Mouse (Mus musculus) MEL (cell line): ENCODE measurements around the gene H2-DMa.

Source experiments
- CTCF ChIP-seq, 3 experiments: IDR thresholded peaks in 2 of 3; conservative IDR thresholded peaks in 1 of 3; 2 replicates each; pipeline ENCODE4 v1.5.1; 2011 to 2012; ENCODE audit warnings: low read length in 3 of 3, low read depth in 2 of 3, mild to moderate bottlenecking in 2 of 3, improper control_type of control experiment in 1 of 3, inconsistent platforms in 1 of 3, mixed read lengths in 1 of 3, moderate library complexity in 1 of 3; ENCODE audit not compliant: control insufficient read depth in 1 of 3, insufficient read depth in 1 of 3, poor library complexity in 1 of 3, severe bottlenecking in 1 of 3
- EP300 ChIP-seq, 2 experiments: IDR thresholded peaks; 2 replicates each; pipeline ENCODE4 v1.6.1; 2011; ENCODE audit warnings: improper control_type of control experiment in 2 of 2, low read length in 2 of 2, low read depth in 1 of 2, mild to moderate bottlenecking in 1 of 2
- ETS1 ChIP-seq: IDR thresholded peaks from 2 replicates; pipeline ENCODE4 v1.6.1; 2012; ENCODE audit warnings: low read depth, mild to moderate bottlenecking, inconsistent platforms, low read length, improper control_type of control experiment, moderate library complexity
- GATA1 ChIP-seq: IDR thresholded peaks from 2 replicates; pipeline ENCODE4 v1.6.1; 2011; ENCODE audit warnings: low read depth, low read length, improper control_type of control experiment
- POLR2A ChIP-seq, 2 experiments: IDR thresholded peaks; 2 replicates each; pipeline ENCODE4 v1.6.1; 2011 to 2012; ENCODE audit warnings: low read length in 2 of 2, mild to moderate bottlenecking in 2 of 2, control low read depth in 1 of 2, improper control_type of control experiment in 1 of 2, low read depth in 1 of 2, moderate library complexity in 1 of 2; ENCODE audit not compliant: control insufficient read depth in 1 of 2, insufficient read depth in 1 of 2, poor library complexity in 1 of 2
- SIN3A ChIP-seq: IDR thresholded peaks from 2 replicates; pipeline ENCODE4 v1.6.1; 2012; ENCODE audit warnings: low read length, improper control_type of control experiment, inconsistent platforms
- TAL1 ChIP-seq: IDR thresholded peaks from 2 replicates; pipeline ENCODE4 v1.6.1; 2012; ENCODE audit warnings: mild to moderate bottlenecking, inconsistent platforms, low read length, moderate library complexity, mixed read lengths
- USF1 ChIP-seq: IDR thresholded peaks from 2 replicates; pipeline ENCODE4 v1.6.1; 2014; ENCODE audit warnings: low read depth, mild to moderate bottlenecking, inconsistent platforms, low read length, improper control_type of control experiment, moderate library complexity

DNA sequence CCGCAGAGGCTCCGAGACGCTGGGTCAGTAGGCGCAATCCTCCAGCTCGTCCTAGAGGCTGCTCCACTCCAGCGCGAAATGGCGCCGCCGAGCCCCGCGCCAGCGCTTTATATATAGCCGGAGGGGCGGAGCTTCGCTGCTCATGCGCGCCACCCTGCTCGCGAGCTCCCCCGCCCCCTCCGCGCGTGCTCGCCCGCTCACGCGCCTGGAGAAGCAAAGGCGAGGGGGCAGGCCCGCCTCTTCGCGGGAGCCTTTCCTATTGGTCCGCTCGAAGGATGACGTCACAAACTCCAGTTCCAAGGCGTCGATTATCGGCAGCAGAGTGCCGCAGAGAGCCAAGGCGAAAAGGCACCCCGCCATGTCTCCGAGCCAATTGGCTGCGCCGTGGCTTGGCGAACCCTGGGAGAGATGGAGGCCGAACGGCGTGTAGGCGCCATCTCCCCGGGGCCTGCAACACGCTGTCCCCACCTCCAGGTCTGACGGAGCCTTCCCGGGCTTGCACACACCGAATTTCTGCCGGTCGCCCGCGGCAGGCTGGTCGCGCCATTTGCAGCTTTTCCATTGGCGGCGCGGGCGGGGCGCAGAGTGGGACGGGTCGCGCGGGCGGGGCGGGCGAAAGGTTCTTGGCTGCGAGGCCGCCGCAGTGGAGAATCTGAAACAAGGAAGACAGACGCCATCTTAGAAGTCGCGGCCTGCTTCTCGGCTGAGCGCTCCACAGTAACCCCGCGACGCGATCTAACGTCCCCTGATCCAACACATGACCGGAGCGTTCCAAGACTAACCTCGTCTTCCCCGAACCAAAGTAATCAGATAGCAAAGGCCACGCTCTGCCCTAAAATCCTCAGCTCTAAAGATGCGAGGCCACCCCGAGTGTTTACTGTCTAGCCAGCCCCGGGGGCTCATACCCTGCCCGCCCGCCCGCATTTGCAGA is at the start of gene H2-DMa:
- TF ChIP-seq ETS1: peak; percentile 66
- no peak for TF ChIP-seq TAL1
- TF ChIP-seq USF1: peak; percentile 48; the same call in 1 of the 2 replicates
- peak; percentile 99 for TF ChIP-seq POLR2A (IDR thresholded peaks at IDR 0.05; ENCODE audit: control insufficient read depth in 1 of 2, insufficient read depth in 1 of 2, low read depth in 1 of 2, low read length in 2 of 2, poor library complexity in 1 of 2)
- no peak for TF ChIP-seq GATA1
- TF ChIP-seq SIN3A: peak; percentile 41
- TF ChIP-seq CTCF (IDR thresholded peaks at IDR 0.05 in 2 of 3, conservative IDR thresholded peaks at IDR 0.05 in 1 of 3; ENCODE audit: control insufficient read depth in 1 of 3, insufficient read depth in 1 of 3, low read depth in 2 of 3, low read length in 3 of 3, poor library complexity in 1 of 3, severe bottlenecking in 1 of 3): no peak
- TF ChIP-seq EP300 (IDR thresholded peaks at IDR 0.05; ENCODE audit: low read depth in 1 of 2, low read length in 2 of 2): peak in 1 of 2 experiments; percentile 21; a peak in 1 of 4 replicates
